Mouse (Mus musculus) MEL (cell line): Measurements from ENCODE around the gene Stil. TPM values are rescaled to one million over a fixed set of nuclear protein-coding genes. Genes with fewer than 3 reads are reported as not detected.

ENCODE experiments used
- DNase-seq: peaks from one replicate; pipeline ENCODE4 v3.0.0; 2011; ENCODE audit warnings: low read depth, low spot score
- H3K27ac ChIP-seq: 2 replicates; pipeline ENCODE4 v1.5.1; 2012; ENCODE audit warnings: low read depth, mild to moderate bottlenecking, control low read depth, low read length, moderate library complexity; ENCODE audit not compliant: control insufficient read depth
- H3K27me3 ChIP-seq, 2 experiments: fragments of 150-350 bp in 1 of 2; sonication (generic) in 1 of 2; 2 replicates each; pipeline ENCODE4 v1.6.1; 2012; ENCODE audit warnings: low read length in 2 of 2, mild to moderate bottlenecking in 2 of 2, improper control_type of control experiment in 1 of 2, moderate library complexity in 1 of 2; ENCODE audit not compliant: insufficient read depth in 2 of 2, control insufficient read depth in 1 of 2
- H3K36me3 ChIP-seq, 2 experiments: 2 replicates each; pipeline ENCODE4 v1.6.1; 2012 to 2014; ENCODE audit warnings: low read length in 2 of 2, improper control_type of control experiment in 1 of 2, inconsistent platforms in 1 of 2, mild to moderate bottlenecking in 1 of 2; ENCODE audit not compliant: insufficient read depth in 2 of 2, control insufficient read depth in 1 of 2
- H3K4me1 ChIP-seq, 2 experiments: fragments of 150-350 bp in 1 of 2; sonication (generic) in 1 of 2; 2 replicates each; pipeline ENCODE4 v1.6.1; 2012; ENCODE audit warnings: low read length in 2 of 2, improper control_type of control experiment in 1 of 2, mild to moderate bottlenecking in 1 of 2; ENCODE audit not compliant: insufficient read depth in 2 of 2, control insufficient read depth in 1 of 2
- H3K4me3 ChIP-seq, 2 experiments: fragments of 150-350 bp in 1 of 2; sonication (generic) in 1 of 2; 2 replicates each; pipeline ENCODE4 v1.5.1; 2012; ENCODE audit warnings: low read depth in 2 of 2, low read length in 2 of 2, mild to moderate bottlenecking in 2 of 2, moderate library complexity in 2 of 2, control low read depth in 1 of 2, improper control_type of control experiment in 1 of 2; ENCODE audit not compliant: control insufficient read depth in 1 of 2, insufficient read depth in 1 of 2
- H3K79me2 ChIP-seq: 2 replicates; pipeline ENCODE4 v1.6.1; 2012; ENCODE audit warnings: mild to moderate bottlenecking, low read length, moderate library complexity; ENCODE audit not compliant: control insufficient read depth, poor library complexity, insufficient read depth
- H3K9ac ChIP-seq: 2 replicates; pipeline ENCODE4 v1.6.1; 2012; ENCODE audit warnings: low read depth, mild to moderate bottlenecking, control low read depth, low read length, moderate library complexity; ENCODE audit not compliant: control insufficient read depth, poor library complexity, severe bottlenecking
- H3K9me3 ChIP-seq: fragments of 150-350 bp; sonication (generic); replicated peaks from 2 replicates; pipeline ENCODE4 v1.6.1; 2012; ENCODE audit warnings: mild to moderate bottlenecking, low read length, improper control_type of control experiment, moderate library complexity; ENCODE audit not compliant: insufficient read depth
- CTCF ChIP-seq, 3 experiments: IDR thresholded peaks in 2 of 3; conservative IDR thresholded peaks in 1 of 3; 2 replicates each; pipeline ENCODE4 v1.5.1; 2011 to 2012; ENCODE audit warnings: low read length in 3 of 3, low read depth in 2 of 3, mild to moderate bottlenecking in 2 of 3, improper control_type of control experiment in 1 of 3, inconsistent platforms in 1 of 3, mixed read lengths in 1 of 3, moderate library complexity in 1 of 3; ENCODE audit not compliant: control insufficient read depth in 1 of 3, insufficient read depth in 1 of 3, poor library complexity in 1 of 3, severe bottlenecking in 1 of 3
- EP300 ChIP-seq, 2 experiments: IDR thresholded peaks; 2 replicates each; pipeline ENCODE4 v1.6.1; 2011; ENCODE audit warnings: improper control_type of control experiment in 2 of 2, low read length in 2 of 2, low read depth in 1 of 2, mild to moderate bottlenecking in 1 of 2
- GABPA ChIP-seq: IDR thresholded peaks from 2 replicates; pipeline ENCODE4 v1.6.1; 2012; ENCODE audit warnings: low read depth, mild to moderate bottlenecking, inconsistent platforms, low read length, improper control_type of control experiment, moderate library complexity
- KAT2A ChIP-seq: conservative IDR thresholded peaks from 2 replicates; pipeline ENCODE4 v1.6.1; 2012; ENCODE audit warnings: low read depth, low read length, improper control_type of control experiment, inconsistent platforms
- MAFK ChIP-seq: IDR thresholded peaks from 2 replicates; pipeline ENCODE4 v1.6.1; 2011; ENCODE audit warnings: low read depth, mild to moderate bottlenecking, low read length, improper control_type of control experiment, borderline replicate concordance
- MAX ChIP-seq: IDR thresholded peaks from 2 replicates; pipeline ENCODE4 v1.6.1; 2011; ENCODE audit warnings: low read length, improper control_type of control experiment
- MYB ChIP-seq: IDR thresholded peaks from 2 replicates; pipeline ENCODE4 v1.6.1; 2011; ENCODE audit warnings: mild to moderate bottlenecking, low read depth, low read length, improper control_type of control experiment
- NELFE ChIP-seq: IDR thresholded peaks from 2 replicates; pipeline ENCODE4 v1.6.1; 2011; ENCODE audit warnings: low read depth, low read length, improper control_type of control experiment
- NRF1 ChIP-seq: IDR thresholded peaks from 2 replicates; pipeline ENCODE4 v1.6.1; 2014; ENCODE audit warnings: low read depth, mild to moderate bottlenecking, inconsistent platforms, low read length, improper control_type of control experiment, moderate library complexity; ENCODE audit not compliant: poor library complexity, insufficient read depth, severe bottlenecking
- POLR2A ChIP-seq, 2 experiments: IDR thresholded peaks; 2 replicates each; pipeline ENCODE4 v1.6.1; 2011 to 2012; ENCODE audit warnings: low read length in 2 of 2, mild to moderate bottlenecking in 2 of 2, control low read depth in 1 of 2, improper control_type of control experiment in 1 of 2, low read depth in 1 of 2, moderate library complexity in 1 of 2; ENCODE audit not compliant: control insufficient read depth in 1 of 2, insufficient read depth in 1 of 2, poor library complexity in 1 of 2
- RAD21 ChIP-seq: IDR thresholded peaks from 2 replicates; pipeline ENCODE4 v1.6.1; 2011; ENCODE audit warnings: mild to moderate bottlenecking, low read depth, low read length, improper control_type of control experiment
- SMC3 ChIP-seq: IDR thresholded peaks from 2 replicates; pipeline ENCODE4 v1.6.1; 2011; ENCODE audit warnings: low read depth, low read length, improper control_type of control experiment
- TBP ChIP-seq: IDR thresholded peaks from 2 replicates; pipeline ENCODE4 v1.8.0; 2011; ENCODE audit warnings: low read depth, low read length, improper control_type of control experiment
- USF1 ChIP-seq: IDR thresholded peaks from 2 replicates; pipeline ENCODE4 v1.6.1; 2014; ENCODE audit warnings: low read depth, mild to moderate bottlenecking, inconsistent platforms, low read length, improper control_type of control experiment, moderate library complexity
- ZC3H11A ChIP-seq: IDR thresholded peaks from 2 replicates; pipeline ENCODE4 v1.6.1; 2012; ENCODE audit warnings: low read depth, mild to moderate bottlenecking, inconsistent platforms, low read length, improper control_type of control experiment
- ZMIZ1 ChIP-seq: IDR thresholded peaks from 2 replicates; pipeline ENCODE4 v1.6.1; 2012; ENCODE audit warnings: low read depth, mild to moderate bottlenecking, inconsistent platforms, low read length, improper control_type of control experiment, moderate library complexity
- ZNF384 ChIP-seq: IDR thresholded peaks from 2 replicates; pipeline ENCODE4 v1.6.1; 2012; ENCODE audit warnings: low read depth, mild to moderate bottlenecking, inconsistent platforms, low read length, improper control_type of control experiment
- polyA plus RNA-seq, 2 experiments: library from polyadenylated mRNA; stranded (reverse) in 1 of 2; unstranded in 1 of 2; fragments of >175 nt in 1 of 2; fragments of >200 nt in 1 of 2; gene quantifications; 2 replicates each; pipeline versions ENCODE4 v1.2.1 to v1.2.4; 2012; ENCODE audit warnings: low replicate concordance in 2 of 2, low read depth in 1 of 2; ENCODE audit not compliant: insufficient read length in 2 of 2, insufficient read depth in 1 of 2, missing spikeins in 1 of 2
- total RNA-seq: library from RNA; depleted of rRNA; stranded (reverse); fragments of 300-350 nt; gene quantifications from 2 replicates; pipeline ENCODE4 v1.2.3, GENCODE M21; 2012

Gene Stil
- total and polyA plus RNA-seq, 3 experiments, result 5.0 to 9.1 TPM; not detected in 1

GRCm38 (mm10) chr4:115086763-115087415, 86.9 kb downstream of the Stil start:
- no peak for DNase-seq
- Histone ChIP-seq H3K79me2 (no peaks in the 10 kb centered on the region), H3K27me3 (no peaks in the 10 kb centered on the region), H3K27ac (no peak overlapping the region), H3K4me3 (no peak overlapping the region), H3K9me3 (no peaks in the 10 kb centered on the region), H3K4me1 (peaks cover 0 to 3% of the 10 kb centered on the region in 2 experiments; a peak in 1 of 4 replicates), H3K36me3 (no peaks in the 10 kb centered on the region), H3K9ac (no peak overlapping the region)
- no peak for TF ChIP-seq CTCF (IDR thresholded peaks at IDR 0.05 in 2 of 3, conservative IDR thresholded peaks at IDR 0.05 in 1 of 3; ENCODE audit: control insufficient read depth in 1 of 3, insufficient read depth in 1 of 3, low read depth in 2 of 3, low read length in 3 of 3, poor library complexity in 1 of 3, severe bottlenecking in 1 of 3)
- no peak for TF ChIP-seq TBP
- TF ChIP-seq SMC3, result no peak
- TF ChIP-seq USF1, result no peak
- TF ChIP-seq KAT2A, result no peak
- no peak for TF ChIP-seq ZC3H11A
- TF ChIP-seq MAFK, result no peak

- Histone ChIP-seq H3K27ac (no peak within 1 kb of the TSS), H3K36me3 (no peaks in the 10 kb centered on the region), H3K27me3 (no peaks in the 10 kb centered on the region), H3K4me3 (no peak within 1 kb of the TSS), H3K9me3 (no peaks in the 10 kb centered on the region), H3K9ac (no peak within 1 kb of the TSS), H3K79me2 (no peaks in the 10 kb centered on the region), H3K4me1 (peaks cover 0 to 3% of the 10 kb centered on the region in 2 experiments; a peak in 1 of 4 replicates)
- no peak for TF ChIP-seq MAFK
- TF ChIP-seq POLR2A (IDR thresholded peaks at IDR 0.05; ENCODE audit: control insufficient read depth in 1 of 2, insufficient read depth in 1 of 2, low read depth in 1 of 2, low read length in 2 of 2, poor library complexity in 1 of 2), result no peak
- TF ChIP-seq MAX, result no peak
- TF ChIP-seq GABPA, result no peak
- TF ChIP-seq SMC3, result no peak
- TF ChIP-seq ZNF384, result no peak
- no peak for TF ChIP-seq NRF1
- no peak for TF ChIP-seq ZMIZ1
- TF ChIP-seq RAD21, result no peak
- no peak for TF ChIP-seq NELFE
- TF ChIP-seq MYB, result no peak
- no peak for TF ChIP-seq EP300 (IDR thresholded peaks at IDR 0.05; ENCODE audit: low read depth in 1 of 2, low read length in 2 of 2)
- no peak for DNase-seq
These were observed 88.8 kb downstream of the Stil start, which contains the start of gene Pdzk1ip1 for GRCm38 (mm10) chr4:115088611-115089338. TSS of gene Pdzk1ip1 (plus strand) at chr4:115088708.
